Mouse (Mus musculus) heart, embryonic 11.5 days (tissue): Measurements from ENCODE around the gene Syp. TPM values are rescaled to one million over a fixed set of nuclear protein-coding genes. Genes with fewer than 3 reads are reported as not detected.

ENCODE experiments used
- ATAC-seq: fragments of 200-750 bp; cut with Nextera tagmentation; replicated peaks from 2 replicates; pipeline ENCODE4 v1.8.0; 2017; ENCODE audit warnings: moderate library complexity; ENCODE audit not compliant: insufficient number of reproducible peaks, low FRiP score, low TSS enrichment
- H3K27ac ChIP-seq: fragments of 300-500 bp; sonication (generic); 2 replicates; pipeline ENCODE4 v1.5.1; 2014; ENCODE audit warnings: mild to moderate bottlenecking, low read depth, low read length
- H3K27me3 ChIP-seq: fragments of 300-500 bp; sonication (generic); 2 replicates; pipeline ENCODE4 v1.6.1; 2014; ENCODE audit warnings: mild to moderate bottlenecking, low read length, mixed read lengths; ENCODE audit not compliant: control insufficient read depth, insufficient read depth
- H3K36me3 ChIP-seq: fragments of 300-500 bp; sonication (generic); 2 replicates; pipeline ENCODE4 v1.6.1; 2014; ENCODE audit warnings: mild to moderate bottlenecking, low read length, moderate library complexity, mixed read lengths; ENCODE audit not compliant: control insufficient read depth, insufficient read depth
- H3K4me1 ChIP-seq: fragments of 300-500 bp; sonication (generic); 2 replicates; pipeline ENCODE4 v1.6.1; 2014; ENCODE audit warnings: low read length; ENCODE audit not compliant: control insufficient read depth, insufficient read depth
- H3K4me2 ChIP-seq: fragments of 300-500 bp; sonication (generic); 2 replicates; pipeline ENCODE4 v1.6.1; 2014; ENCODE audit warnings: mild to moderate bottlenecking, moderate library complexity
- H3K4me3 ChIP-seq: fragments of 300-500 bp; sonication (generic); 2 replicates; pipeline ENCODE4 v1.5.1; 2014; ENCODE audit warnings: low read depth, low read length
- H3K9ac ChIP-seq: fragments of 300-500 bp; sonication (generic); 2 replicates; pipeline ENCODE4 v1.6.1; 2014; ENCODE audit warnings: mild to moderate bottlenecking, low read depth, low read length, moderate library complexity
- H3K9me3 ChIP-seq: fragments of 300-500 bp; sonication (generic); replicated peaks from 2 replicates; pipeline ENCODE4 v1.6.1; 2016; ENCODE audit warnings: low read length; ENCODE audit not compliant: control insufficient read depth
- WGBS: fragments of 180-500 bp; shearing (Covaris S2); extraction: QIAGEN DNeasy Blood & Tissue Kit; methylation state at CpG from one replicate; pipeline ENCODE4 v1.1.7; 2014; ENCODE audit not compliant: insufficient replicate concordance; 5-methylcytosine and 5-hydroxymethylcytosine counted together
- polyA plus RNA-seq: library from polyadenylated mRNA; unstranded; fragments of >200 nt; fragmentation: Nextera tagmentation; extraction: Ambion mirVana; gene quantifications from 2 replicates; pipeline ENCODE4 v1.2.1, GENCODE M21; 2014

Gene Syp
- polyA plus RNA-seq, 1 experiment from 2014 or later, result 0.74 TPM

DNA sequence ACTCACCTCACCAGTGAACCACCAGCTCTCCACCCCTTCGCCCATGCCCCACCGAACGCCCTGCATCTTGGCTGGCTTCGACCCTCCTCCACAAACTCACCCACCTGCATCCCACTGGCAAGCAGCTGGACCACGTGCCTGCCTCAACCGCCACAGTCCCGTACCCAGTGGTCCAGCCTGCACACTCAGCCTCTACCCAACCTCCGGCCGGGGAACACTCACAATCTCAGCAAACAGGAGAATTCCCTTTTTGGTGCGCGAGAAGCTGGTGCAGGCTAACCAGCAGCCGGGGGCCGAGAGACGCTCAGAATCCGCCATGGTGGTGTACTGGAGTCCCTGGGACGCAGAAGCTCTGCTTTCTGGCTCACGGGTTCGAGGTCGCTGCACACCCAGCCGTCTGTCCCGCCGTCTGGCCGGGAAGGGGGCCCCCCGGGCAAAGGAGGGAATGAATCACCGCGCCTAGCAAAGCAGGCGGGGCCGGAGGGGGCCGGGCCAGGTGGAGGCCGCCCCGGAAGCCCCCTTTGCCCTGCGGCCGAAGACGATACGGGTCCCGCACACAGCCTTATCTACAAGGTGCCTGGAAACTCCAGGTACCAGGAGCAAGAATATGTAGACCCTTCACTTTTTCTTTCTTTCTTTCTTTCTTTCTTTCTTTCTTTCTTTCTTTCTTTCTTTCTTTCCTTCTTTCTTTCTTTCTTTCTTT is 32.8 kb downstream of the Syp start, which contains the start of gene Plp2:
Gene Plp2 (minus strand): TSS at position 470 of the 703 bp plus-strand sequence.
- no peaks in the 10 kb centered on the region for H3K9me3 ChIP-seq
- peak within 1 kb of the TSS; percentile 61 for H3K4me3 ChIP-seq
- peak within 1 kb of the TSS; percentile 72 for H3K9ac ChIP-seq
- no peak; the same call in 1 of the 2 replicates for ATAC-seq
- no peaks in the 10 kb centered on the region for H3K27me3 ChIP-seq
- H3K36me3 ChIP-seq, result no peaks in the 10 kb centered on the region
- peaks cover 5% of the 10 kb centered on the region; the same call in 1 of the 2 replicates for H3K4me1 ChIP-seq
- peak within 1 kb of the TSS; percentile 59 for H3K4me2 ChIP-seq
- WGBS, result 18% methylated on average over 36 of the region's 36 CpGs
- H3K27ac ChIP-seq, result peak within 1 kb of the TSS; percentile 64; the same call in 1 of the 2 replicates

DNA sequence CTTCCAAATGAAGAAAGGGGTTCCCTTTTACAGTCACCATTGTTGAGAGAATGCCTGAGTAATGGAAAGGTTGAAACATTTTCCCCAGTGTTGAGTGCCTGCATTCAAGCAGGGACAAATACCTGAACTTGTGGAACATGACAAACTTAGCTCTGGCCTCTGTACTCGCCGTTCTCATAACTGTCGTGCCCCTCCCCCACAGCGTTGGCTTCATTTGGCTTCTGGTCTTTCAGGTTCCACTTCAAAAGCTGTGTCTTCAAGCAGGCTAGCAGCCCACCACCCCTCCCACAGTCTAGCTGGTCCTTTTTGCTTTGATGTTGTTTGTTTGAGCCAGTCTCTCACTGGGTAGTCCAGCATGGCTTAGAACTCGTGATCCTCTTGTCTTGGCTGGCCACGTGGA is 34.5 kb downstream of the Syp start:
- no peaks in the 10 kb centered on the region for H3K9me3 ChIP-seq
- H3K9ac ChIP-seq, result no peak overlapping the region
- H3K27ac ChIP-seq, result no peak overlapping the region
- no peaks in the 10 kb centered on the region for H3K27me3 ChIP-seq
- no peak overlapping the region for H3K4me3 ChIP-seq
- H3K4me1 ChIP-seq, result peaks cover 5% of the 10 kb centered on the region; the same call in 1 of the 2 replicates
- 37% methylated on average over 6 of the region's 6 CpGs for WGBS
- no peaks in the 10 kb centered on the region for H3K36me3 ChIP-seq
- H3K4me2 ChIP-seq, result no peak overlapping the region
- no peak for ATAC-seq

DNA sequence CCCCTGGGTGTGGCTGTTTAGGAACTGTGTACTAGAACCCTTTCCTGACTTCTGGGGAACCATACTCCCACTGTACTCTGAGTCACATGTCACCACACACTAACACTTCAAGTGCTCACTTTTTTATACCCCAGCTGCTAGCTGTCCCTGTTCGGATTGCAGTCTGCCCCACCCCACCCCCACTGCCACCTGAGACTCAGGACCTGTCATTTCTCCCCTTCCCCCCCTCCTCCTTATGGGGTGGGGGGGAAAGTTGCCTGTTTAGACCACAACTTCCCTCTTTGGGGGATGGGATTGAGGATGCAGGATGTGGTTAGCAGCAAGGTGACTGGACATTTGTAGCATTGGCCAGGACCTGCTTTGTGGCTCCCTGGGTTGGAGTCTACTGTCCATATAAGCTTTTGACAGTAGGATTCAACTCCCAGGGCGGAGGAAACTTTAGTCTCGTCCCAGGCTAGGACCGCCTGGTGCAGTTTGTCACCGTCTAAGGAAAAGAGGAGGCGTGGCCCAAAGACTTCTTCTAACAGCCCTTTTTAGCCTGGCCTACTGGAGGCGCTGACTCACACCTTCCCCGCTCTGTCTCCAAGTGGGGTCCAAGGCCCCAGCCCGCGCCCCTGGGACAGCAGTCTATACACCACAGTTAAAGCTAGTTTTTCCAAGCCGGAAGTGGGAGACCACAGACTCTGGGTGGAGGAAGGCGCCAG is 35.5 kb downstream of the Syp start:
- ATAC-seq, result no peak
- H3K27ac ChIP-seq, result no peak overlapping the region
- no peak overlapping the region for H3K9ac ChIP-seq

DNA sequence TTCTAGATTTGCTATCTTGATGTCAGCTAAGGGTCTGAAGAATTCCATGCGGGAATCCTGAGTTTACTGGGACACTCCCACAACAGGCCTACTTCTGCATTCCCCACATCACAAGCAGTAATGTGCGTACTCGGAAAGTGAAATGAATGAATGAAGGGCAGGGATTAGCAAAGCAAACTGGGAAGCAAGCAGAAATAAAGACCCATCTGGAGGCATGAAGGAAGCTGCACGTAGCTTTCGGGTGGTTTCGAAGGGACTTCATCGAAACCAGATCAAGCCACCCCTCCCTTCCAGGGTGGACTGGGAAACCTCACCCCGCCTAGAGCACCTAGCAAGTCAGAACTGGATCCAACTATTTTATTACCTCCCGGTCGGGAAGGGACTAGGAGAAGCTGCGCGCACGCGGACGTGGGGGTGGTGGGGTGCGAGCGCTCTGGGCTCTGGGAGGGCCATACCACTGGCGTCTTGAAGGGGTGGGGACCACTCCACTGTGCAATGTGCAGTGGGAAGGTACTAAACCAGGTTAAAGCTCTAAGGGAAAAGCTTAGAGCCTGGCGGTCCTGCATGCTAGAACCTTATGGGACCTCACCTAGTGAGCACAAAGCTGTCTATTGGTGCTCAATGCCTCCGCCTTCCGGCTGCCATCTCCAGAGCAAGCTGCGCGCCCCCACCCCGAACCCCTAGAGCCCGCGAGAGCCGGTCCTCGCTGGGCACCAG is 36.2 kb downstream of the Syp start:
- ATAC-seq, result no peak; the same call in 1 of the 2 replicates
- H3K4me3 ChIP-seq, result peak overlapping the region; percentile 36
- WGBS, result 24% methylated on average over 28 of the region's 28 CpGs

More for the DNA sequence above, 35.5 kb downstream of the Syp start:
- Histone ChIP-seq H3K9me3 (no peaks in the 10 kb centered on the region), H3K4me2 (peak overlapping the region; percentile 65), H3K27me3 (no peaks in the 10 kb centered on the region), H3K4me3 (peak overlapping the region; percentile 36), H3K36me3 (no peaks in the 10 kb centered on the region), H3K4me1 (peaks cover 5% of the 10 kb centered on the region; the same call in 1 of the 2 replicates)
- 14% methylated on average over 12 of the region's 12 CpGs for WGBS

DNA sequence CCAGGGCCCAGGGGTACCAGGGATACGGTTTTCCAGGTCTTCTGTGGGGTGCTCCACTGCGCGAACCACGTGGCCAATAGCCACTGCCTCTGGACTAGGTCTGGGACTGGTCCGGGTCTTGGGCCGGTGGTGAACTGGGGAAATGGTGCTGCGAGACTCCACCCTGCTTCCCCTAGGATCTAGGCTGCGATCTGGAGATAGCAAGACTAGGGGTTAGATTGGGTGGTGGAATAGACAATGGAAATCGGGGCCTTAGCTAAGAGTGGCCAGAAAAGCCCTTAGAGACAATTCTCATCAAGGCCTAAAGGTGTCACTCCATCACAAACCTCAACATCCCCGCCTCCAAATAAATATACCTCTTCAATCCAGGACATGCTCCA is 36.7 kb downstream of the Syp start:
- no peaks in the 10 kb centered on the region for H3K9me3 ChIP-seq
- H3K36me3 ChIP-seq, result no peaks in the 10 kb centered on the region
- ATAC-seq, result no peak
- H3K27ac ChIP-seq, result peak overlapping the region; percentile 6; the same call in 1 of the 2 replicates
- no peaks in the 10 kb centered on the region for H3K27me3 ChIP-seq
- H3K9ac ChIP-seq, result peak overlapping the region; percentile 52; the same call in 1 of the 2 replicates
- H3K4me2 ChIP-seq, result peak overlapping the region; percentile 65
- WGBS, result 34% methylated on average over 10 of the region's 10 CpGs
- H3K4me1 ChIP-seq, result peaks cover 5% of the 10 kb centered on the region; the same call in 1 of the 2 replicates
- peak overlapping the region; percentile 36 for H3K4me3 ChIP-seq

More for the DNA sequence above, 36.2 kb downstream of the Syp start:
- Histone ChIP-seq H3K27me3 (no peaks in the 10 kb centered on the region), H3K9me3 (no peaks in the 10 kb centered on the region), H3K36me3 (no peaks in the 10 kb centered on the region), H3K9ac (peak overlapping the region; percentile 52; the same call in 1 of the 2 replicates), H3K4me1 (peaks cover 5% of the 10 kb centered on the region; the same call in 1 of the 2 replicates), H3K4me2 (peak overlapping the region; percentile 65), H3K27ac (peak overlapping the region; percentile 6; the same call in 1 of the 2 replicates)

DNA sequence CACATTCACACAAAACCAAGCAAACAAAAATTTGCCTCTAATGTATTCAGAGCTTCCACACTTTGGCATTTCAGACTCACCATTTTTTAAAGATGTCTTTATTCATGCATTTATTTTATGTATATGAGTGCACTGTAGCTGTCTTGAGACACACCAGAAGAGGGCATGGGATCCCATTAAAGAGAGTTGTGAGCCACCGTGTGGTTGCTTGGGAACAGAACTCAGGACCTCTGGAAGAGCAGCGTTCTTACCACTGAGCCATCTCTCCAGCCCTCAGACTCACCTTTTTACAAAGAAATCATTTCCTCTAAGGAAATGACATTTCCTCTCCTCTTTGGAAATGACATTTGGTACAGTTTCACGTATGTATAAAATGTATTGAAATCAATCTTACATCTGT is 40.7 kb downstream of the Syp start:
- H3K27me3 ChIP-seq, result no peaks in the 10 kb centered on the region
- no peaks in the 10 kb centered on the region for H3K9me3 ChIP-seq
- no peak for ATAC-seq
- H3K4me2 ChIP-seq, result no peak overlapping the region
- no peaks in the 10 kb centered on the region for H3K4me1 ChIP-seq
- H3K9ac ChIP-seq, result no peak overlapping the region
- H3K4me3 ChIP-seq, result no peak overlapping the region
- 40% methylated on average over 3 of the region's 3 CpGs for WGBS
- H3K36me3 ChIP-seq, result no peaks in the 10 kb centered on the region
- no peak overlapping the region for H3K27ac ChIP-seq

DNA sequence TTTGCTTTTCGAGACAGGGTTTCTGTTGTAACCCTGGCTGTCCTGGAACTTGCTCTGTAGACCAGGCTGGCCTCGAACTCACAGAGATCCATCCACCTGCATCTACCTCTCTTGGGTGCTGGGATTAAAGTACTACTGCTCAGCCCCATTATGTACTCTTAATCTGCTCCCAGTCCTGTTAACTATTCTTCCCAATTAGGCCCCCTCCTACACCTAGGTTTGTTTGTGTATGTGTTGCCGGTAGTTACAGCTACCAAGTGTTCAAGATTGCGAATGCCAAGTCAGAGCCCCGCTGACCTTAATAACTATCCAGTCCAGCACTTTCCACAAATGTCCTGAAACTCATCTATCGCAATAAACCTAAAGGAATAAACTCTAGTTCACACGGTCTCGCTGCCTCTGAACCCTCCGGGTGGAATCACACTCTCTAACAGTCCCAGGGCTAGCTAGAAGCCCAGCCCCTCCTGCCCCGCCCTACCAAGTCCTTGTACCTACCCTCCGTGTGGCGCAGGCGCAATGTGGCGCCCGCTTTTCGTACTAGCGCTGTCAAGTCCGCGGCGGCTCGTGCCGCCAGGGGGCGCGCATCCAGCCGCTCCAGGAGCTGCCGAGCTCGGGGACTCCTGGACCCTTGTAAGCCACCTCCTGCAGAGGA is 41.3 kb downstream of the Syp start:
- WGBS, result 16% methylated on average over 27 of the region's 27 CpGs
- Histone ChIP-seq H3K4me3 (peak overlapping the region; percentile 32), H3K4me2 (peak overlapping the region; percentile 58), H3K9ac (peak overlapping the region; percentile 40; the same call in 1 of the 2 replicates), H3K36me3 (no peaks in the 10 kb centered on the region), H3K4me1 (no peaks in the 10 kb centered on the region), H3K9me3 (no peaks in the 10 kb centered on the region), H3K27me3 (no peaks in the 10 kb centered on the region), H3K27ac (no peak overlapping the region)
- peak; percentile 89 for ATAC-seq

DNA sequence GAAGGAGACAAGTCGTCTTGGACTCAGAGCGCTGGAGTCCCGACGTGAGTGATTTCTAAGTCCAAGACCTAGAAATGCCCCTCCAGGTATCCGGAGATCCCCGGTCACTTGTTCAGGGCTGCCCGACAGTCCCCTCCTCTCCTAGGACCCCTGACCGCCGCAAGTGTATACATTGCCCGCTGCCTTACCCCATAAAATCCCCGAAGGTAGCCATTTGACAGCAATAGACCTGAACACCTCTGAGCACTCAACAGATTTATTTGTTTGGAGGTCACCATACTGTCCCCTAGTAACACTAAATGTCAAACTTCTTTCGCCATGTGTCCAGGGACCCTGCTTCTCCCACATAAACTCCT is 41.8 kb downstream of the Syp start:
- no peaks in the 10 kb centered on the region for H3K36me3 ChIP-seq
- ATAC-seq, result 0 out of 2 replicates have a peak, but pooled peaks have one; percentile 4
- no peak overlapping the region for H3K9ac ChIP-seq
- H3K4me1 ChIP-seq, result no peaks in the 10 kb centered on the region
- 18% methylated on average over 12 of the region's 12 CpGs for WGBS
- no peaks in the 10 kb centered on the region for H3K9me3 ChIP-seq
- peak overlapping the region; percentile 32 for H3K4me3 ChIP-seq
- H3K27me3 ChIP-seq, result no peaks in the 10 kb centered on the region
- no peak overlapping the region for H3K27ac ChIP-seq
- peak overlapping the region; percentile 58 for H3K4me2 ChIP-seq
